Mouse (Mus musculus): ENCODE measurements around the gene Ugdh. TPM values are rescaled to one million over a fixed set of nuclear protein-coding genes. Genes with fewer than 3 reads are reported as not detected.

The Ugdh gene
- polyA plus RNA-seq, 1 experiment from 2014 or later = 91.0 TPM

- 74% methylated on average over 6 of the region's 6 CpGs for WGBS (ENCODE audit: insufficient replicate concordance)
- no peak for ATAC-seq (replicated peaks; ENCODE audit: insufficient number of reproducible peaks, low FRiP score, low TSS enrichment)
- Histone ChIP-seq H3K27me3 (ENCODE audit: control insufficient read depth, insufficient read depth, low read length) (no peaks in the 10 kb centered on the region), H3K9me3 (replicated peaks; ENCODE audit: control insufficient read depth, low read length) (no peaks in the 10 kb centered on the region), H3K4me3 (ENCODE audit: low read depth, low read length) (no peak overlapping the region), H3K4me1 (ENCODE audit: control insufficient read depth, insufficient read depth, low read length) (peaks cover 10% of the 10 kb centered on the region), H3K27ac (ENCODE audit: low read depth, low read length) (no peak overlapping the region), H3K9ac (ENCODE audit: low read depth, low read length) (no peak overlapping the region), H3K4me2 (no peak overlapping the region), H3K36me3 (ENCODE audit: control insufficient read depth, insufficient read depth, low read length) (peaks cover 25% of the 10 kb centered on the region)
These were observed 14.9 kb downstream of the Ugdh start for GRCm38 (mm10) chr5:65420822-65421221.

- H3K4me2 ChIP-seq = no peak overlapping the region
- H3K27me3 ChIP-seq (ENCODE audit: control insufficient read depth, insufficient read depth, low read length) = no peaks in the 10 kb centered on the region
- ATAC-seq (replicated peaks; ENCODE audit: insufficient number of reproducible peaks, low FRiP score, low TSS enrichment) = no peak
- no peak overlapping the region for H3K4me3 ChIP-seq (ENCODE audit: low read depth, low read length)
- H3K9me3 ChIP-seq (replicated peaks; ENCODE audit: control insufficient read depth, low read length) = no peaks in the 10 kb centered on the region
- no peak overlapping the region for H3K9ac ChIP-seq (ENCODE audit: low read depth, low read length)
- no peak overlapping the region for H3K27ac ChIP-seq (ENCODE audit: low read depth, low read length)
- H3K36me3 ChIP-seq (ENCODE audit: control insufficient read depth, insufficient read depth, low read length) = peaks cover 24% of the 10 kb centered on the region
- peaks cover 23% of the 10 kb centered on the region for H3K4me1 ChIP-seq (ENCODE audit: control insufficient read depth, insufficient read depth, low read length)
- WGBS (ENCODE audit: insufficient replicate concordance) = 82% methylated on average over 10 of the region's 10 CpGs
These were observed 16.6 kb downstream of the Ugdh start for GRCm38 (mm10) chr5:65419136-65419535.

GRCm38 (mm10) chr5:65415653-65416458 lies 19.9 kb downstream of the Ugdh start:
- Histone ChIP-seq H3K9me3 (replicated peaks; ENCODE audit: control insufficient read depth, low read length) (no peaks in the 10 kb centered on the region), H3K27me3 (ENCODE audit: control insufficient read depth, insufficient read depth, low read length) (no peaks in the 10 kb centered on the region), H3K27ac (ENCODE audit: low read depth, low read length) (peak overlapping the region; percentile 99), H3K36me3 (ENCODE audit: control insufficient read depth, insufficient read depth, low read length) (peaks cover 14% of the 10 kb centered on the region), H3K4me3 (ENCODE audit: low read depth, low read length) (peak overlapping the region; percentile 18), H3K4me2 (peak overlapping the region; percentile 56), H3K4me1 (ENCODE audit: control insufficient read depth, insufficient read depth, low read length) (peaks cover 24% of the 10 kb centered on the region), H3K9ac (ENCODE audit: low read depth, low read length) (peak overlapping the region; percentile 72)
- WGBS (ENCODE audit: insufficient replicate concordance) = 9% methylated on average over 26 of the region's 26 CpGs
- ATAC-seq (replicated peaks; ENCODE audit: insufficient number of reproducible peaks, low FRiP score, low TSS enrichment) = peak; percentile 89

- 60% methylated on average over 12 of the region's 12 CpGs for WGBS (ENCODE audit: insufficient replicate concordance)
- Histone ChIP-seq H3K4me3 (ENCODE audit: low read depth, low read length) (no peak overlapping the region), H3K4me2 (no peak overlapping the region), H3K4me1 (ENCODE audit: control insufficient read depth, insufficient read depth, low read length) (no peaks in the 10 kb centered on the region), H3K9me3 (replicated peaks; ENCODE audit: control insufficient read depth, low read length) (no peaks in the 10 kb centered on the region), H3K9ac (ENCODE audit: low read depth, low read length) (no peak overlapping the region), H3K27ac (ENCODE audit: low read depth, low read length) (0 out of 2 replicates have a peak overlapping the region, but pooled peaks have one; percentile 2), H3K27me3 (ENCODE audit: control insufficient read depth, insufficient read depth, low read length) (no peaks in the 10 kb centered on the region), H3K36me3 (ENCODE audit: control insufficient read depth, insufficient read depth, low read length) (peaks cover 15% of the 10 kb centered on the region)
- ATAC-seq (replicated peaks; ENCODE audit: insufficient number of reproducible peaks, low FRiP score, low TSS enrichment) = no peak
These were observed 27.8 kb downstream of the Ugdh start for GRCm38 (mm10) chr5:65407989-65408388.

GRCm38 (mm10) chr5:65401251-65401994 lies 34.3 kb downstream of the Ugdh start:
- 25% methylated on average over 2 of the region's 2 CpGs for WGBS (ENCODE audit: insufficient replicate concordance)
- H3K36me3 ChIP-seq (ENCODE audit: control insufficient read depth, insufficient read depth, low read length) = peaks cover 11% of the 10 kb centered on the region
- no peaks in the 10 kb centered on the region for H3K9me3 ChIP-seq (replicated peaks; ENCODE audit: control insufficient read depth, low read length)
- no peaks in the 10 kb centered on the region for H3K4me1 ChIP-seq (ENCODE audit: control insufficient read depth, insufficient read depth, low read length)
- no peak for ATAC-seq (replicated peaks; ENCODE audit: insufficient number of reproducible peaks, low FRiP score, low TSS enrichment)
- H3K4me2 ChIP-seq = no peak overlapping the region
- H3K4me3 ChIP-seq (ENCODE audit: low read depth, low read length) = no peak overlapping the region
- no peaks in the 10 kb centered on the region for H3K27me3 ChIP-seq (ENCODE audit: control insufficient read depth, insufficient read depth, low read length)
- no peak overlapping the region for H3K27ac ChIP-seq (ENCODE audit: low read depth, low read length)
- no peak overlapping the region for H3K9ac ChIP-seq (ENCODE audit: low read depth, low read length)

GRCm38 (mm10) chr5:65394425-65394824 lies 41.3 kb downstream of the Ugdh start:
- Histone ChIP-seq H3K4me1 (ENCODE audit: control insufficient read depth, insufficient read depth, low read length) (0 out of 2 replicates have a peak, but pooled peaks cover 4% of the 10 kb centered on the region), H3K9me3 (replicated peaks; ENCODE audit: control insufficient read depth, low read length) (no peaks in the 10 kb centered on the region), H3K4me2 (no peak overlapping the region), H3K27me3 (ENCODE audit: control insufficient read depth, insufficient read depth, low read length) (no peaks in the 10 kb centered on the region), H3K27ac (ENCODE audit: low read depth, low read length) (no peak overlapping the region), H3K9ac (ENCODE audit: low read depth, low read length) (no peak overlapping the region), H3K36me3 (ENCODE audit: control insufficient read depth, insufficient read depth, low read length) (peaks cover 8% of the 10 kb centered on the region), H3K4me3 (ENCODE audit: low read depth, low read length) (no peak overlapping the region)
- 93% methylated on average over 7 of the region's 7 CpGs for WGBS (ENCODE audit: insufficient replicate concordance)
- no peak for ATAC-seq (replicated peaks; ENCODE audit: insufficient number of reproducible peaks, low FRiP score, low TSS enrichment)

GRCm38 (mm10) chr5:65391753-65392152 lies 44.0 kb downstream of the Ugdh start:
- peaks cover 17% of the 10 kb centered on the region for H3K36me3 ChIP-seq (ENCODE audit: control insufficient read depth, insufficient read depth, low read length)
- peak overlapping the region; percentile 87 for H3K27ac ChIP-seq (ENCODE audit: low read depth, low read length)
- H3K4me3 ChIP-seq (ENCODE audit: low read depth, low read length) = peak overlapping the region; percentile 98
- no peak for ATAC-seq (replicated peaks; ENCODE audit: insufficient number of reproducible peaks, low FRiP score, low TSS enrichment)
- H3K4me2 ChIP-seq = peak overlapping the region; percentile 74
- 0 out of 2 replicates have a peak, but pooled peaks cover 4% of the 10 kb centered on the region for H3K4me1 ChIP-seq (ENCODE audit: control insufficient read depth, insufficient read depth, low read length)
- no peaks in the 10 kb centered on the region for H3K27me3 ChIP-seq (ENCODE audit: control insufficient read depth, insufficient read depth, low read length)
- WGBS (ENCODE audit: insufficient replicate concordance) = 5% methylated on average over 12 of the region's 12 CpGs
- H3K9ac ChIP-seq (ENCODE audit: low read depth, low read length) = peak overlapping the region; percentile 100
- H3K9me3 ChIP-seq (replicated peaks; ENCODE audit: control insufficient read depth, low read length) = no peaks in the 10 kb centered on the region

GRCm38 (mm10) chr5:65390648-65391644 lies 44.8 kb downstream of the Ugdh start, which contains the start of the genes Rpl9 and Lias:
TSS of gene Rpl9 (minus strand) at chr5:65391444.
TSS of gene Lias (plus strand) at chr5:65391497.
- Histone ChIP-seq H3K9ac (ENCODE audit: low read depth, low read length) (peak within 1 kb of the TSS; percentile 100), H3K4me3 (ENCODE audit: low read depth, low read length) (peak within 1 kb of the TSS; percentile 98), H3K4me1 (ENCODE audit: control insufficient read depth, insufficient read depth, low read length) (0 out of 2 replicates have a peak, but pooled peaks cover 4% of the 10 kb centered on the region), H3K36me3 (ENCODE audit: control insufficient read depth, insufficient read depth, low read length) (peaks cover 13% of the 10 kb centered on the region), H3K9me3 (replicated peaks; ENCODE audit: control insufficient read depth, low read length) (no peaks in the 10 kb centered on the region), H3K27ac (ENCODE audit: low read depth, low read length) (peak within 1 kb of the TSS; percentile 87), H3K4me2 (peak within 1 kb of the TSS; percentile 80), H3K27me3 (ENCODE audit: control insufficient read depth, insufficient read depth, low read length) (no peaks in the 10 kb centered on the region)
- under 1% methylated on average over 83 of the region's 83 CpGs for WGBS (ENCODE audit: insufficient replicate concordance)
- peak; percentile 93 for ATAC-seq (replicated peaks; ENCODE audit: insufficient number of reproducible peaks, low FRiP score, low TSS enrichment)

Data from heart, embryonic 11.5 days (tissue).